Mouse (Mus musculus): Measurements from ENCODE around the gene Slc23a3.

DNA sequence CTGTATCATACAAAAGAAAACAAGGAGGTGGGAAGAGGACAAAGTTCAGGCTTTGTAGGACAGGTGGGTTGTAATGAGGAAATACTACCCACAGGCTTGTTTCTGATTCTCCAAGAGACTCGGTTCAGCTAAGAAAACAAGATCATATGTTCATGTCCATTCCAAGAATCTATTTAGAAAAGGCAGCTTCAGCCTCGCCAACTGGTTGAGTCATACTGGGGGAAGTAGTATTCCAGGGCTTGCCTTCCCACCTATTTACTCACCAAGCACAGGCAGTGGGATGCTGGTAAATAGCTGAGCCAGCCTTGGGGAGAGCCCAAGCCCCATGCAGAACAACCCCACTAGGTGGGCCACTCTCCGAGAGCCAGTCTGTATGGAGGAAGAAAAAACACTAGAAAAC, 5.0 kb downstream of the Slc23a3 start:
- TF ChIP-seq POLR2A (IDR thresholded peaks at IDR 0.05; ENCODE audit: control insufficient read depth, low read depth, low read length) = no peak
- no peak for TF ChIP-seq CTCF (IDR thresholded peaks at IDR 0.05; ENCODE audit: control insufficient read depth, insufficient read depth, insufficient replicate concordance, low read depth, low read length)

Data from testis, adult 2 months (tissue).